ENCODE assay signal across 8 mouse cellular contexts in the genomic region with DNA sequence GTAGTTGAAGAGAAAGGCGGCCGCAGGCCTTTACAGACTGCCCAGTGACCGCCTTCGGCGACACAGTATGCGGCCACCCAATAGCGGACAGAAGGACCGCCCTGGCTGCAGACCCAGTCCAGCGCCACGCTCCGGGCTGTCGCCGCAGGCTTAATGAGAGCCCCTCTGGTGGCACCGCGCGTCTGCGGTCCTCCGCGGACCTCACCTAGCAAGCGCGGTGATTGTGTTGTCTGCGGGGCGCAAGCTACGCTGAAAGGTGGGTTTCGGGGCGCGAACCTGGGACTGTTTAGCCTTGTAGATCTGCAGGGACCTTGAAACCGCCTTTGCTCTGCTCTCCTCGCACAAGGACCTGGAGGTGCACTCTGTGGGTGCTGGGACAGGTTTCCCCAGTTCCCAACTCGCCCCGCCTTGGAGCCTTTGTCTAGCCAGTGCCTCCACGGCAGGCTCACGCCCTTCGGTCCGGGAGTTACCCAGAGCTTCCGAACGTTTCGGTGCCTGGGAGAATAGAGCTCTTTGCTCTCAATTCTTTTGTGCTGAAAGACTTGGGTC. TPM values are rescaled to one million over a fixed set of nuclear protein-coding genes. Genes with fewer than 3 reads are reported as not detected.
DNase-seq lines count a peak whose midpoint lies in the region; ATAC-seq lines count a peak whose summit lies in the region.

No protein-coding gene starts in this region.

- peak overlapping the region; percentile 41 to 47 for H3K4me3 ChIP-seq in heart, embryonic 14.5 days (ENCODE audit: control insufficient read depth in 1 of 2, insufficient read depth in 1 of 2, low read depth in 1 of 2, low read length in 2 of 2)

- peak; percentile 10 for DNase-seq in gastrocnemius, adult 18-20 months (ENCODE audit: low spot score)
- no peak for DNase-seq in gastrocnemius, adult 8-10 months (ENCODE audit: low spot score in 2 of 2)
- DNase-seq in kidney, postnatal 36 days: peak; percentile 14 to 49
- peak; percentile 67 for DNase-seq in testis, postnatal 10 days (ENCODE audit: low spot score)
- no peak for DNase-seq in layer of hippocampus, adult 9-11 months

- no peaks in the 10 kb centered on the region for H3K9me3 ChIP-seq in heart, embryonic 14.5 days (ENCODE audit: control insufficient read depth, low read length)

- peaks cover 7 to 17% of the 10 kb centered on the region in 2 experiments; a peak in 3 of 4 replicates for H3K4me1 ChIP-seq in heart, embryonic 14.5 days (ENCODE audit: control insufficient read depth in 2 of 2, insufficient read depth in 2 of 2, low read length in 2 of 2)

- H3K9ac ChIP-seq in heart, embryonic 14.5 days (ENCODE audit: low read length): peak overlapping the region; percentile 73

- H3K27ac ChIP-seq in heart, embryonic 14.5 days (replicated peaks in 1 of 2; ENCODE audit: control insufficient read depth in 1 of 2, insufficient read depth in 1 of 2, low read depth in 2 of 2, low read length in 2 of 2): no peak overlapping the region

- peak overlapping the region; percentile 94 for H3K4me2 ChIP-seq in heart, embryonic 14.5 days (ENCODE audit: low read length)

- H3K36me3 ChIP-seq in heart, embryonic 14.5 days (ENCODE audit: control insufficient read depth, insufficient read depth, low read length): peaks cover 8% of the 10 kb centered on the region

- H3K27me3 ChIP-seq in heart, embryonic 14.5 days (ENCODE audit: control insufficient read depth, insufficient read depth, low read length): peaks cover 15% of the 10 kb centered on the region

- peak; percentile 66 for ATAC-seq in common myeloid progenitor, adult 5-6 weeks (replicated peaks; ENCODE audit: low read depth, poor library complexity, severe bottlenecking)
- ATAC-seq in heart, embryonic 14.5 days (ENCODE audit: insufficient number of reproducible peaks, insufficient read depth, low FRiP score, low read depth): no peak
- ATAC-seq in megakaryocyte progenitor cell, adult 5-6 weeks (replicated peaks; ENCODE audit: poor library complexity): peak; percentile 57

- WGBS in heart, embryonic 14.5 days: 2% methylated on average over 38 of the region's 38 CpGs

RNA-seq across cellular contexts. Expression of gene Rabif, which starts 18.9 kb away (rescaled TPM):
- total RNA-seq in gastrocnemius, adult 18-20 months (2021): 1 to 10 TPM; 5.5 to 6.3 TPM
- total RNA-seq in gastrocnemius, adult 8-10 months (2022): 1 to 10 TPM; 4.3 to 6.8 (median 5.6) TPM
- total RNA-seq in common myeloid progenitor, adult 5-6 weeks (2017): 15.2 and 18.3 TPM in 2 replicates
- 29.1 and 30.4 TPM in 2 replicates for polyA plus RNA-seq in heart, embryonic 14.5 days (2014; fragmentation: Nextera tagmentation; extraction: Ambion mirVana)
- 20.0 and 25.6 TPM in 2 replicates for total RNA-seq in megakaryocyte progenitor cell, adult 5-6 weeks (2015)
- 15.4 and 15.5 TPM in 2 replicates for total RNA-seq in megakaryocyte progenitor cell, adult 5-6 weeks (2017)

RNA-seq across cellular contexts. Expression of gene Mgat4e, which starts 36.1 kb away (rescaled TPM):
- not detected for total RNA-seq in gastrocnemius, adult 18-20 months (2021)
- not detected for total RNA-seq in gastrocnemius, adult 8-10 months (2022)
- not detected in 2 replicates for total RNA-seq in common myeloid progenitor, adult 5-6 weeks (2017)
- not detected in 2 replicates for polyA plus RNA-seq in heart, embryonic 14.5 days (2014; fragmentation: Nextera tagmentation; extraction: Ambion mirVana)
- total RNA-seq in megakaryocyte progenitor cell, adult 5-6 weeks (2015): 0.10 TPM in 1 of 2 replicates, not detected in the other
- total RNA-seq in megakaryocyte progenitor cell, adult 5-6 weeks (2017): not detected in 2 replicates

RNA-seq across cellular contexts. Expression of gene Kdm5b, which starts 46.6 kb away (rescaled TPM):
- total RNA-seq in gastrocnemius, adult 18-20 months (2021): 1 to 10 TPM; 8.0 to 8.3 TPM
- 1 to 10 TPM; 8.4 to 9.8 (median 9.5) TPM for total RNA-seq in gastrocnemius, adult 8-10 months (2022)
- total RNA-seq in common myeloid progenitor, adult 5-6 weeks (2017): 32.7 and 35.6 TPM in 2 replicates
- 33.6 and 38.6 TPM in 2 replicates for polyA plus RNA-seq in heart, embryonic 14.5 days (2014; fragmentation: Nextera tagmentation; extraction: Ambion mirVana)
- total RNA-seq in megakaryocyte progenitor cell, adult 5-6 weeks (2015): 16.3 and 24.2 TPM in 2 replicates
- 18.0 and 20.6 TPM in 2 replicates for total RNA-seq in megakaryocyte progenitor cell, adult 5-6 weeks (2017)

RNA-seq across cellular contexts. Expression of gene Klhl12, which starts 58.1 kb away (rescaled TPM):
- 10 to 100 TPM; 18.0 to 20.3 TPM for total RNA-seq in gastrocnemius, adult 18-20 months (2021)
- 10 to 100 TPM; 19.0 to 22.2 (median 19.5) TPM for total RNA-seq in gastrocnemius, adult 8-10 months (2022)
- 21.8 and 28.1 TPM in 2 replicates for total RNA-seq in common myeloid progenitor, adult 5-6 weeks (2017)
- 17.4 and 20.8 TPM in 2 replicates for polyA plus RNA-seq in heart, embryonic 14.5 days (2014; fragmentation: Nextera tagmentation; extraction: Ambion mirVana)
- 12.3 and 14.2 TPM in 2 replicates for total RNA-seq in megakaryocyte progenitor cell, adult 5-6 weeks (2015)
- 11.7 and 21.7 TPM in 2 replicates for total RNA-seq in megakaryocyte progenitor cell, adult 5-6 weeks (2017)

Comparison
In these comparisons a context has a peak if more than half of its experiments do, and no peak if none do; other contexts are left out.
1. DNase-seq: peak in gastrocnemius, adult 18-20 months (single experiment), kidney, postnatal 36 days (2 of 2) and testis, postnatal 10 days (single experiment); none in gastrocnemius, adult 8-10 months (0 of 2) and layer of hippocampus, adult 9-11 months (single experiment).